Mouse (Mus musculus) myocyte (in vitro differentiated cells): ENCODE measurements around the gene Mapk8ip2.

Source experiments
- E2F4 ChIP-seq: IDR thresholded peaks from one replicate; pipeline ENCODE4 v1.6.1; 2011; ENCODE audit warnings: mild to moderate bottlenecking, control low read depth, moderate library complexity; ENCODE audit not compliant: insufficient read depth
- MAX ChIP-seq: IDR thresholded peaks from one replicate; pipeline ENCODE4 v1.6.1; 2011; ENCODE audit warnings: low read depth, mild to moderate bottlenecking, control low read depth
- MYOD1 ChIP-seq, 3 experiments: IDR thresholded peaks; one replicate each; pipeline ENCODE4 v1.6.1; 2011; ENCODE audit warnings: control low read depth in 2 of 3, low read depth in 2 of 3, mild to moderate bottlenecking in 2 of 3, moderate library complexity in 1 of 3; ENCODE audit not compliant: insufficient read length in 2 of 3, control insufficient read depth in 1 of 3
- MYOG ChIP-seq, 3 experiments: IDR thresholded peaks; one replicate each; pipeline ENCODE4 v1.6.1; 2011; ENCODE audit warnings: control low read depth in 2 of 3, low read depth in 2 of 3, mild to moderate bottlenecking in 2 of 3; ENCODE audit not compliant: insufficient read length in 2 of 3, control insufficient read depth in 1 of 3, insufficient read depth in 1 of 3
- POLR2A ChIP-seq: IDR thresholded peaks from one replicate; pipeline ENCODE4 v1.6.1; 2011; ENCODE audit warnings: low read depth, mild to moderate bottlenecking, control low read depth, moderate library complexity; ENCODE audit not compliant: insufficient read length
- POLR2AphosphoS2 ChIP-seq: IDR thresholded peaks from one replicate; pipeline ENCODE4 v1.6.1; 2011; ENCODE audit warnings: low read depth, control low read depth; ENCODE audit not compliant: insufficient read length
- USF1 ChIP-seq: IDR thresholded peaks from one replicate; pipeline ENCODE4 v1.6.1; 2011; ENCODE audit warnings: low read depth, mild to moderate bottlenecking, control low read depth, moderate library complexity

DNA sequence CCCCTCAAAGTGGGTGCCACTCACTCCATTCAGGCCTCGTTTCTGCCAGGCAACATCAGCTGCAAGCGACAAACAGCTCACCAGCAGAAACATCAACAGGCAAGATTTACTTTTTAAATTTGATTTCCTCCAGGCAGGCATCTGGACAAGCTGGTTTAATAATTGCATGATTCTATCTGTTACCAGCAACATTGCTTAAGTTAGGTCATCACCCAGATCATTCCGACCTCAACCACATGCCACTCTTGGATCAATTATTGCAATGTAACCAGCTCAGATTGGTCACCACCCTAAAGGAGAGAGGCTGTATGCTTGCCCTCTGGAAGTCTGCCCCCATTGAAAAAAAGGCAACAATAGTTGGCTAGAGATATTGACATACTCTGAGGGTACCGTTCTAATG lies 17.8 kb downstream of the Mapk8ip2 start:
- no peak for TF ChIP-seq POLR2A
- TF ChIP-seq MAX, result no peak
- TF ChIP-seq USF1, result no peak
- TF ChIP-seq MYOD1 (IDR thresholded peaks at IDR 0.05; ENCODE audit: control insufficient read depth in 1 of 3, insufficient read length in 2 of 3, low read depth in 2 of 3), result no peak
- no peak for TF ChIP-seq POLR2AphosphoS2
- TF ChIP-seq MYOG (IDR thresholded peaks at IDR 0.05; ENCODE audit: control insufficient read depth in 1 of 3, insufficient read depth in 1 of 3, insufficient read length in 2 of 3, low read depth in 2 of 3), result no peak
- no peak for TF ChIP-seq E2F4
